Mouse (Mus musculus) forebrain, embryonic 10.5 days (tissue): ENCODE measurements around the gene Dgke. TPM values are rescaled to one million over a fixed set of nuclear protein-coding genes. Genes with fewer than 3 reads are reported as not detected.

Experiments used
- DNase-seq: peaks from one replicate; pipeline ENCODE4 v3.0.0-alpha.2; 2017; ENCODE audit warnings: low spot score; ENCODE audit errors: extremely low spot score
- H3K27ac ChIP-seq: fragments of 300-500 bp; sonication (generic); 2 replicates; pipeline ENCODE4 v1.5.1; 2016; ENCODE audit warnings: mild to moderate bottlenecking
- H3K27me3 ChIP-seq: fragments of 300-500 bp; sonication (generic); 2 replicates; pipeline ENCODE4 v1.6.1; 2016; ENCODE audit warnings: mild to moderate bottlenecking; ENCODE audit not compliant: poor library complexity, severe bottlenecking
- H3K36me3 ChIP-seq: fragments of 300-500 bp; sonication (generic); replicated peaks from 2 replicates; pipeline ENCODE4 v1.6.1; 2016; ENCODE audit warnings: mild to moderate bottlenecking, moderate library complexity
- H3K4me1 ChIP-seq: fragments of 300-500 bp; sonication (generic); 2 replicates; pipeline ENCODE4 v1.6.1; 2016
- H3K4me3 ChIP-seq: fragments of 300-500 bp; sonication (generic); 2 replicates; pipeline ENCODE4 v1.5.1; 2016; ENCODE audit warnings: mild to moderate bottlenecking, moderate library complexity
- H3K9me3 ChIP-seq: fragments of 300-500 bp; sonication (generic); 2 replicates; pipeline ENCODE4 v1.6.1; 2016; ENCODE audit warnings: mild to moderate bottlenecking, moderate library complexity
- WGBS: fragments of 180-500 bp; shearing (Covaris S2); methylation state at CpG from one replicate; pipeline ENCODE4 v1.1.7; 2016; 5-methylcytosine and 5-hydroxymethylcytosine counted together
- polyA plus RNA-seq: library from polyadenylated mRNA; unstranded; fragments of >200 nt; fragmentation: Nextera tagmentation; extraction: Ambion mirVana; gene quantifications from 2 replicates; pipeline ENCODE4 v1.2.1, GENCODE M21; 2016

Gene Dgke
- polyA plus RNA-seq, 1 experiment from 2014 or later, result 4.8 TPM

GRCm38 (mm10) chr11:89024181-89024881 is 42.3 kb downstream of the Dgke start:
- H3K27me3 ChIP-seq, result no peaks in the 10 kb centered on the region
- no peaks in the 10 kb centered on the region for H3K36me3 ChIP-seq
- 0 out of 2 replicates have a peak, but pooled peaks cover 4% of the 10 kb centered on the region for H3K4me1 ChIP-seq
- H3K27ac ChIP-seq, result no peak overlapping the region
- no peak for DNase-seq
- 86% methylated on average over 11 of the region's 11 CpGs for WGBS
- no peak overlapping the region for H3K4me3 ChIP-seq
- H3K9me3 ChIP-seq, result no peaks in the 10 kb centered on the region

DNA sequence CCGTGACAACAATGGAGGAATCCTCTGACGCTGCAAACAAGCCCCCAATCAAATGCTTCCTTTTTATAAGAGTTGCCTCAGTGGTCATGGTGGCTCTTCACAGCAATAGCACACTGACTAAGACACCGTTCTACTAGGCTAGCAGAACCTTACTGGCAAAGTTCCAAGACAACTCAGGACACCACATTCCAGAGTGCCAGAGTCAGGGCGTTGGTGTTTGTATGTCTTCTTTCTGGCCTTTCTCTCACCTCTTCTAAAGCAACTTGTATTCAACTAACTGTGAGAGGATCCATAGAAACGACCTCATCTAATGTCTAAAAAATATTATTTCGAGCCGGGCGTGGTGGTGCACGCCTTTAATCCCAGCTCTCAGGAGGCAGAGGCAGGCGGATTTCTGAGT is 43.2 kb downstream of the Dgke start:
- Histone ChIP-seq H3K4me1 (no peaks in the 10 kb centered on the region), H3K9me3 (no peaks in the 10 kb centered on the region), H3K27ac (no peak overlapping the region), H3K27me3 (no peaks in the 10 kb centered on the region), H3K4me3 (no peak overlapping the region), H3K36me3 (no peaks in the 10 kb centered on the region)
- WGBS, result 80% methylated on average over 10 of the region's 10 CpGs
- DNase-seq, result no peak

DNA sequence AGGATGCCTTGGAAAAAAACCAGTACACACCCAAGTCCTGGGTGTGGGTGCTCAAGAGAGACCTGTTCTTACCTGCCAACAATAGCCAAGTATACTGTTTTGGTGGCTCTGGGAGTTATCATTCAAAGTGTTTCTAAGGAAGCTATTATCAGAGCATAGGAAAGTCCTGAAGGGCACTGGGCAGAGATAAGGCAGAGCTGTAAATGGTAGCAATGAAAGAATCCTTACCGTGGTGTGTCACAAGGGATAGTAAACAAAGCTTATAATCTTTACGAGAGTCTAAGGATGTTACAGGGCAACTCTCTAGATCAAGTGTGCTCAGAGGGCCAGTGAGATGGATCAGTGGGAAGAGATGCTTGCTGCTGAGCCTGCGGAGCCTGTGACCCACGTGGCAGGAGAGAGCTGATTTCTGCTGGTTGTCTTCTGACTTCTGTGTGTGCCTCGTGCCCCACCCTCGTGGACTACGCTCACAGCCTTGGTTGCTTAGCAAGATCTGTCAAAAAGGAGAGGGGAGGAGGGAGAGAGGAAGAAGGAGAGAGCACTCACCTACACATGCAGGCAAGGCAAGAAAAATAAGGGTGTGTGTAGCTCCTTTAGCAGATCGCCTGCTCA is 44.4 kb downstream of the Dgke start:
- Histone ChIP-seq H3K4me1 (no peaks in the 10 kb centered on the region), H3K27me3 (no peaks in the 10 kb centered on the region), H3K4me3 (no peak overlapping the region), H3K36me3 (no peaks in the 10 kb centered on the region), H3K27ac (no peak overlapping the region), H3K9me3 (no peaks in the 10 kb centered on the region)
- DNase-seq, result no peak
- WGBS, result 78% methylated on average over 8 of the region's 8 CpGs

DNA sequence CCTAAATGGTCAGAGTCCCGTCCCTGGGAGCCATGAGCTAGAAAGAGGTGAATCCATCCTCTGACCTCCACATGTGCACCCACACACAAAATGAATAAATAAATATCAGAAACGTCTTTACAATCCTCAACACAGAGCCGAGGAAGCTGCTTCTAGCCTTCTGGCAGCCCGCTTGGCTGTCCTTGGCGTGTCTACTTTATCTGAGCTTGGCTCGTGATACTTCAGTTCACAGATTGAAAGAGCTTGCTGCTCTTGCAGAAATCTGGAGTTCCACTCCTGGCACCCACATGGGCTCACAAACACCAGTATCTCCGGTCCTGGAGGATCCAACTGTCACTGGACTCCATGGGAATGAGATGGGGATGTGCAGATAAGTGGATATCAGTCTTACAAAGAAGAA is 45.0 kb downstream of the Dgke start:
- H3K4me3 ChIP-seq, result no peak overlapping the region
- 92% methylated on average over 7 of the region's 7 CpGs for WGBS
- H3K4me1 ChIP-seq, result no peaks in the 10 kb centered on the region
- no peak for DNase-seq
- H3K36me3 ChIP-seq, result no peaks in the 10 kb centered on the region
- no peak overlapping the region for H3K27ac ChIP-seq
- no peaks in the 10 kb centered on the region for H3K9me3 ChIP-seq
- H3K27me3 ChIP-seq, result no peaks in the 10 kb centered on the region

DNA sequence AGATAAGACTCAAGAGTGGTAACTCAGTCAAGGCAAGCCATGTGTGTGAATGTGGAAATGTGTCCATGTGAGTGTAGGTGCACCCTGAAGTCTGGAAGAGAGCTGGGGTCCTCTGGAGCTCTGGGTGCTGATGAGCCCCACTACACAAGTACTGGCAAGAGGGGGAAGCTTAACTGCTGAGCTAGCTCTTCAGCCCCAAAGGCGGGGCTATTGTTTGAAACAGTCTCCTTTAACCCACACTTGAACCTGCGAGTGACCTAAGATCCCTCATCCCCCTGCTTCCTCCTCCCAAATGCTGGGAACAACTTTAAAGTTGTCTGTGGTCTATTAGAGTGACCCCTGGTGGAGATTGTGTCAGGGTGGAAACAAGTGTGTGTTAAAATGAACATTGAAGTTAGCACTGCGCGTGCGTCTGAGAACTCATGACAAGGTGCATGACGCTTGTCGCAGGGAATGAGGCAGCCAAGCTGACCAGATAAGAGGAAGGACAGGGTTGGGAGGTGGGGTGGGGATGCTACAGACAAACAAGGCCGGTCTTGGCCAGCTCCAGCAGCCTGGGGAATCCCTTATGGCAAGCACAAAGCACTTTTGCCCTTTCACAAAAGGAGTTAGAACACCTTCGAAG is 45.9 kb downstream of the Dgke start:
- Histone ChIP-seq H3K4me3 (no peak overlapping the region), H3K27ac (no peak overlapping the region), H3K4me1 (no peaks in the 10 kb centered on the region), H3K27me3 (no peaks in the 10 kb centered on the region), H3K36me3 (0 out of 2 replicates have a peak, but pooled peaks cover 2% of the 10 kb centered on the region), H3K9me3 (no peaks in the 10 kb centered on the region)
- no peak for DNase-seq
- 72% methylated on average over 9 of the region's 9 CpGs for WGBS

- Histone ChIP-seq H3K9me3 (no peaks in the 10 kb centered on the region), H3K27ac (no peak overlapping the region), H3K4me1 (no peaks in the 10 kb centered on the region), H3K36me3 (0 out of 2 replicates have a peak, but pooled peaks cover 2% of the 10 kb centered on the region), H3K4me3 (no peak overlapping the region), H3K27me3 (no peaks in the 10 kb centered on the region)
- no peak for DNase-seq
- 92% methylated on average over 9 of the region's 9 CpGs for WGBS
Observed at GRCm38 (mm10) chr11:89017514-89018182, 49.0 kb downstream of the Dgke start.

- H3K27ac ChIP-seq, result no peak overlapping the region
- no peak for DNase-seq
- H3K4me3 ChIP-seq, result no peak overlapping the region
- WGBS, result 86% methylated on average over 5 of the region's 5 CpGs
- no peaks in the 10 kb centered on the region for H3K9me3 ChIP-seq
- H3K27me3 ChIP-seq, result no peaks in the 10 kb centered on the region
- 0 out of 2 replicates have a peak, but pooled peaks cover 6% of the 10 kb centered on the region for H3K4me1 ChIP-seq
- 0 out of 2 replicates have a peak, but pooled peaks cover 2% of the 10 kb centered on the region for H3K36me3 ChIP-seq
Observed at GRCm38 (mm10) chr11:89012241-89012640, 54.4 kb downstream of the Dgke start.

DNA sequence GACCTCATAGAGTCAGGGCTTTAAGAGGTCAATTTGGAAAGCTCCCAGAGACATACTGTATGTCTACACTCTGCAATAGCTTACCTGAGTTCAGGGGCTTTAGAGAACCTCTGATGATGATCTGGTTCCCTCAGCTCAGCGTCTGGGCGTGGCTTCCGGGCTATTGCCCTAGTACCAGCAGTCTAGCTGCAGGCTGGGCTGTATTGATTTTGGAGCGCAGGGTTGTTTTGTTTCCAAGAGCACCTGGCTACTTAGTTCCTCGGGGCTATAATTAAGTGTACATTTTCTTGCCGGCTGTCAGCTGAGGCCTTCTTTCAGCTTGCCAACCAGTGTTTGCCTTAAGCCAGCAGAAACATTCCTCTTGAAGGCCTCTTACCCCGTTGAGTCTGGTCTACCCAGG is 57.2 kb downstream of the Dgke start:
- H3K4me1 ChIP-seq, result 0 out of 2 replicates have a peak, but pooled peaks cover 6% of the 10 kb centered on the region
- WGBS, result 87% methylated on average over 7 of the region's 7 CpGs

DNA sequence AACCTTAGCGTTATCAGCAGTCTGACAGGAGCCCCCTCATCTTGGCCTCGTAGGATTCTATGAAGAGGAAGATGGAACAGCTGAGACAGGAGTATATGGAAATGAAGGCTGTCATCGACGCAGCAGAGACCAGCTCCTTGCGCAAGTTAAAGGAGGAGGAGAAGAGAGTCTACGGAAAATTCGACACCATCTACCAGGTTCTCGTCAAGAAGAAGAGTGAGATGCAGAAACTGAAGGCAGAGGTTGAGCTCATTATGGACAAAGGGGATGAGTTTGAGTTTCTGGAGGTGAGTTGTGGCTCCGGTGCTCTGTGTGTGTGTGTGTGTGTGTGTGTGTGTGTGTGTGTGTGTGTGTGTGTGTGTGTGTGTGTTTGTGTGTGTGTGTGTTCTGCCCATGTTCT is 57.6 kb downstream of the Dgke start:
- no peak overlapping the region for H3K4me3 ChIP-seq
- H3K27me3 ChIP-seq, result no peaks in the 10 kb centered on the region
- no peak overlapping the region for H3K27ac ChIP-seq
- H3K4me1 ChIP-seq, result 0 out of 2 replicates have a peak, but pooled peaks cover 6% of the 10 kb centered on the region
- no peaks in the 10 kb centered on the region for H3K9me3 ChIP-seq
- 95% methylated on average over 9 of the region's 9 CpGs for WGBS
- no peaks in the 10 kb centered on the region for H3K36me3 ChIP-seq
- DNase-seq, result no peak

More for the DNA sequence above, 57.2 kb downstream of the Dgke start:
- Histone ChIP-seq H3K36me3 (no peaks in the 10 kb centered on the region), H3K27ac (no peak overlapping the region), H3K9me3 (no peaks in the 10 kb centered on the region), H3K27me3 (no peaks in the 10 kb centered on the region), H3K4me3 (no peak overlapping the region)
- no peak for DNase-seq

DNA sequence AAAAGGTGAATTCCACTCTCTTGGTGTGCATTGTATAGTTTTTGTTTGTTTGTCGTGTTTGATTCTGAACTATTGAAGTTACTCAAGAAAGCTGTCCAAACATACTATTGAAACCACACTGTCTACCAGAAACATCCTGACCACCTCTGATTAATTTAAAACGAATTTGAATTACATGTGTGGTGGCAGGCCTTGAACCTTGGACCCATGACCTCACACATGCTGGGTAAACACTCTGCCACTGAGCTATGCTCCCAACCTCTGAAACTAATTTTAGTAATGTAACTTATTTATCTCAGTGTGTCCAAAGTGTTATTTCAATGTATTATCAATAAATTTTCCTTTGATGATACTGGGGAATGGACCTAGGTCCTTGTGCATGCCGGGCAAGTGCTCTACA is 59.1 kb downstream of the Dgke start:
- Histone ChIP-seq H3K27me3 (no peaks in the 10 kb centered on the region), H3K36me3 (no peaks in the 10 kb centered on the region), H3K27ac (no peak overlapping the region), H3K4me1 (peaks cover 12% of the 10 kb centered on the region), H3K9me3 (no peaks in the 10 kb centered on the region), H3K4me3 (no peak overlapping the region)
- no peak for DNase-seq
- WGBS, result 88% methylated on average over 3 of the region's 3 CpGs

DNA sequence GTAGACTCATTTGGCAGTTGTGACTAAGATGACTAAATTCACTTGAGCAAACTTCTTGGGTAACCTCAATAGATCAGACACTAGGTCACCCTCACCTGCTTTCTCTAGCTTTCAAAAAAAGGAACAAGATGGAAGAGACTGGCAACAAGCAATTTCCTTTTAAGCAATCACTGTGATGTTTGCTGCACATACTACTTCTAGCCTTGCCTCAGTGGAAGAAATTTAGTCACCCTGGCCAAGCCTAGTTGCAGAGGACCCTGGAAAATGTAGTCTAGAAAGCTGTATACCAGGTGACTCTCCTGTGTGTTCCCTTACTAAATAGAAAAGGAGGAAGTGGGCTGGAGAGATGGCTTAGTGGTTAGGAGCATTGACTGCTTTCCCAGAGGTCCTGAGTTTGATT is 60.2 kb downstream of the Dgke start:
- H3K4me3 ChIP-seq, result no peak overlapping the region
- peaks cover 2% of the 10 kb centered on the region; the same call in 1 of the 2 replicates for H3K27me3 ChIP-seq
- peaks cover 12% of the 10 kb centered on the region for H3K4me1 ChIP-seq
- no peak overlapping the region for H3K27ac ChIP-seq
- DNase-seq, result no peak
- no peaks in the 10 kb centered on the region for H3K9me3 ChIP-seq
- no peaks in the 10 kb centered on the region for H3K36me3 ChIP-seq

- no peak overlapping the region for H3K27ac ChIP-seq
- H3K4me3 ChIP-seq, result no peak overlapping the region
- H3K27me3 ChIP-seq, result peaks cover 12% of the 10 kb centered on the region
- H3K36me3 ChIP-seq, result no peaks in the 10 kb centered on the region
- peaks cover 12% of the 10 kb centered on the region for H3K4me1 ChIP-seq
- no peak for DNase-seq
- 80% methylated on average over 5 of the region's 5 CpGs for WGBS
- H3K9me3 ChIP-seq, result no peaks in the 10 kb centered on the region
Observed at GRCm38 (mm10) chr11:89005473-89005872, 61.2 kb downstream of the Dgke start.

- Histone ChIP-seq H3K36me3 (no peaks in the 10 kb centered on the region), H3K27ac (no peak overlapping the region), H3K4me3 (no peak overlapping the region), H3K4me1 (peaks cover 18% of the 10 kb centered on the region), H3K9me3 (no peaks in the 10 kb centered on the region), H3K27me3 (peaks cover 29% of the 10 kb centered on the region)
- WGBS, result 86% methylated on average over 4 of the region's 4 CpGs
- DNase-seq, result no peak
Observed at GRCm38 (mm10) chr11:89003726-89004125, 62.9 kb downstream of the Dgke start.
